Mouse (Mus musculus) limb, embryonic 12.5 days (tissue): Measurements from ENCODE around the gene Bag5. TPM values are rescaled to one million over a fixed set of nuclear protein-coding genes. Genes with fewer than 3 reads are reported as not detected.

ENCODE experiments used
- ATAC-seq: fragments of 200-750 bp; cut with Nextera tagmentation; 2 replicates; pipeline ENCODE4 v1.8.0; 2017; ENCODE audit warnings: low read depth, moderate TSS enrichment; ENCODE audit not compliant: insufficient number of reproducible peaks, insufficient read depth, low FRiP score, low TSS enrichment
- H3K27ac ChIP-seq: fragments of 300-500 bp; sonication (generic); 2 replicates; pipeline ENCODE4 v1.5.1; 2016; ENCODE audit warnings: mild to moderate bottlenecking, moderate library complexity
- H3K27me3 ChIP-seq: fragments of 300-500 bp; sonication (generic); 2 replicates; pipeline ENCODE4 v1.6.1; 2016; ENCODE audit warnings: mild to moderate bottlenecking, moderate library complexity
- H3K36me3 ChIP-seq: fragments of 300-500 bp; sonication (generic); 2 replicates; pipeline ENCODE4 v1.6.1; 2016; ENCODE audit warnings: mild to moderate bottlenecking, moderate library complexity
- H3K4me1 ChIP-seq: fragments of 300-500 bp; sonication (generic); replicated peaks from 2 replicates; pipeline ENCODE4 v1.6.1; 2016
- H3K4me2 ChIP-seq: fragments of 300-500 bp; sonication (generic); 2 replicates; pipeline ENCODE4 v1.6.1; 2016; ENCODE audit warnings: mild to moderate bottlenecking, moderate library complexity
- H3K4me3 ChIP-seq: fragments of 300-500 bp; sonication (generic); replicated peaks from 2 replicates; pipeline ENCODE4 v1.5.1; 2016; ENCODE audit warnings: mild to moderate bottlenecking
- H3K9ac ChIP-seq: fragments of 300-500 bp; sonication (generic); replicated peaks from 2 replicates; pipeline ENCODE4 v1.6.1; 2016; ENCODE audit warnings: mild to moderate bottlenecking, moderate library complexity
- H3K9me3 ChIP-seq: fragments of 300-500 bp; sonication (generic); 2 replicates; pipeline ENCODE4 v1.6.1; 2016; ENCODE audit warnings: mild to moderate bottlenecking, moderate library complexity
- whole genome bisulfite sequencing: fragments of 180-500 bp; shearing (Covaris S2); methylation state at CpG from one replicate; pipeline ENCODE4 v1.1.7; 2016; 5-methylcytosine and 5-hydroxymethylcytosine counted together
- polyA plus RNA-seq: library from polyadenylated mRNA; unstranded; fragments of >200 nt; fragmentation: Nextera tagmentation; extraction: Ambion mirVana; gene quantifications from 2 replicates; pipeline ENCODE4 v1.2.1, GENCODE M21; 2016

Bag5 gene
- polyA plus RNA-seq, 1 experiment from 2014 or later: 60.5 TPM

GRCm38 (mm10) chr12:111696239-111696638 is 16.8 kb downstream of the Bag5 start:
- no peaks in the 10 kb centered on the region for H3K27me3 ChIP-seq
- no peak overlapping the region for H3K27ac ChIP-seq
- no peak overlapping the region for H3K4me3 ChIP-seq
- no peak overlapping the region for H3K9ac ChIP-seq
- no peak for ATAC-seq
- no peak overlapping the region for H3K4me2 ChIP-seq
- WGBS: 31% methylated on average over 6 of the region's 6 CpGs
- H3K4me1 ChIP-seq: peaks cover 26% of the 10 kb centered on the region
- no peaks in the 10 kb centered on the region for H3K9me3 ChIP-seq
- H3K36me3 ChIP-seq: no peaks in the 10 kb centered on the region

GRCm38 (mm10) chr12:111694880-111695804 is 17.9 kb downstream of the Bag5 start:
- H3K4me3 ChIP-seq: no peak overlapping the region
- WGBS: 59% methylated on average over 13 of the region's 13 CpGs
- peaks cover 31% of the 10 kb centered on the region for H3K4me1 ChIP-seq
- no peak overlapping the region for H3K27ac ChIP-seq
- no peaks in the 10 kb centered on the region for H3K36me3 ChIP-seq
- no peak overlapping the region; the same call in 1 of the 2 replicates for H3K9ac ChIP-seq
- ATAC-seq: no peak
- no peaks in the 10 kb centered on the region for H3K27me3 ChIP-seq
- no peak overlapping the region for H3K4me2 ChIP-seq
- H3K9me3 ChIP-seq: no peaks in the 10 kb centered on the region

DNA sequence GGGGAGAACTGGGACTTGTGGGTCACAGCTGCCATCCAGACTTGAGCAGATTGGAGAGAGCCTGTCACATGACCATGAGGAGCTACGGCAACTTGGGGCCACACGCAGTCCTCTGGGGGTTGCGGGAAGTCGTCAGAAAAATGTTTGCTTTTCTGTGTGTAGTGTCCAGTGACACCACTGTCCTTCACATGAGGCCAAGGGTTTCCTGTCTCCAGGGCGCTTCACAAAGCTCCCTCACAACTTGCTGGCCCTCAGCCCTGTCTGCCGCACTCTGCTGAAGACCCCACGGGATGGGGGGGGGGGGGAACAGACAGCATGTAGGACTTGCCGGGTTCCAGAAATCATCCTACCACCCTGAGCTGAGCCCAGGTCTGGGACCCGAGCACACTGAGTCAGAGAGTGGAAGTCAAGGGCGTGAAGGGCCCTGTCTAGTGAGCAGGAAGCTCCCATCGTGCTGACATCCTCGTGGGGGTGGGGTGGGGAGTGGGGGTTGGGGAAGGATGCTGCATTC is 18.7 kb downstream of the Bag5 start:
- peaks cover 31% of the 10 kb centered on the region for H3K4me1 ChIP-seq
- no peak overlapping the region for H3K9ac ChIP-seq
- H3K9me3 ChIP-seq: no peaks in the 10 kb centered on the region
- H3K27ac ChIP-seq: peak overlapping the region; percentile 53; the same call in 1 of the 2 replicates
- no peaks in the 10 kb centered on the region for H3K27me3 ChIP-seq
- H3K4me3 ChIP-seq: no peak overlapping the region
- ATAC-seq: no peak
- H3K4me2 ChIP-seq: peak overlapping the region; percentile 0; the same call in 1 of the 2 replicates
- no peaks in the 10 kb centered on the region for H3K36me3 ChIP-seq
- 26% methylated on average over 12 of the region's 12 CpGs for WGBS

DNA sequence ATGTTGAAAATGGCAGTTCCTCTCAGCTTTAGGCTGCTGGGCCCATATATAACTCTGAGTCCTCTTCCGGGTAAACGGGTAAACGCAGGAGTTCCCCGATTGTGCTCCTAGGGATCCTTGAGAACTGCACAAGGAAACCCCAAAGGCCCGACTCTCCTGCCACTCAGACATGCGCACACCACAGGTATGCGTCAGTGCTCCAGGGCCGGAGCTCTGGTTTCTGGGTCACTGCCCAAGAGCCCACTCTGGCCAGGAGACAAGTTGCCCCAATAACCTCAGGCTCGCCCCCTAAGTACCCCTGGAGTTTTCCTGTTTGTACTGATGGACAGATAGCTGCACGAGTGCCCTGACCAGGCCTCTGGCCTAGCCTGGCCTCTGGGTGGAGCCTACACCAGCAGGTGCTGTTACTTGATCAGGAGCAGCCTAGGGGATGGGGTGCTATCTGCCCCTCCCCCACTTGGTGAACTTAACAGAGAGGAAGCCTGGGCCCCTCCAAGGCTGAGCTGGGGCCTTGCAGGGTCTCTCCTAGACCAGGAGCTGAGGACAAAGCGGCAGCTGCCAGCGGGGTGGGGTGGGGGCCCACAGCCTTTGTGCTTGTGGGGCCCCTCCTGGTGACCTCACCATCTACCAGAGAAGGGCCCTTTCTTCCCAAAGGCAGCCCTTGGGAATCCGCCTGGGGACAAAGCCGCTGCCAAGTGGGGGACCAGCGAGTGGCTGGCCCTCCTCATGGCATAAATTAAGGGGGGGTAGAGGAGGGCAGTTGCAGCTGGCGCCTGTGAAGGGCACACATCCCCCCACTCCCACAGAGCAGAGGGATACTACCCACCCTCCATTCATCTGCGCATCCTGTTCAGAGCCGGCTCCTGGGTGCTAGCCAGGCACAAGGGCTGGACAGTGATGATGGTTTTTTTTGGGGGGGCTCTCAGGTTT is 19.5 kb downstream of the Bag5 start:
- Histone ChIP-seq H3K27ac (peak overlapping the region; percentile 53; the same call in 1 of the 2 replicates), H3K4me1 (peaks cover 31% of the 10 kb centered on the region)

DNA sequence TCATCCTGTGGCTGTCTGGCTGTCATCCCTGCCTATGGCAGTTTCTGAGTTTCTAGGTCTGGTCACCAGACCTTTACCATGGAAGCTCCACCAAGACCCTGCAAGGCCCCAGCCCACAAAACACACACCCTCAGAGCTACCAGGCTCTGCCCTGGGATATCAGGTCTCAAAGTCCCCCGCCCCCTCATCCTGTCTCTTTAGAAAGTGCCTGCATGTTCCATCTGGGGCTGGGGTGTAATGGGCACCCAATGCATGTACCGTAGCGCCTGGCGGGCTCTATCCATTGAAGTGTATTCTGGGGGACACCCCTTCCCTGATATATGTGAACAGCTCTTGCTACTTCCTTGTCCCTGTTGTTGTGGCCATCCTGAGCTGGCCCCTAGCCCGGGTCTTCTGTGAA is 20.2 kb downstream of the Bag5 start:
- WGBS: 80% methylated on average over 5 of the region's 5 CpGs
- Histone ChIP-seq H3K4me1 (peaks cover 31% of the 10 kb centered on the region), H3K4me3 (no peak overlapping the region), H3K4me2 (no peak overlapping the region), H3K27ac (no peak overlapping the region), H3K9me3 (no peaks in the 10 kb centered on the region), H3K9ac (no peak overlapping the region), H3K36me3 (no peaks in the 10 kb centered on the region), H3K27me3 (no peaks in the 10 kb centered on the region)
- ATAC-seq: no peak

More for the DNA sequence above, 19.5 kb downstream of the Bag5 start:
- no peaks in the 10 kb centered on the region for H3K9me3 ChIP-seq
- WGBS: 46% methylated on average over 18 of the region's 18 CpGs
- no peaks in the 10 kb centered on the region for H3K27me3 ChIP-seq
- H3K4me2 ChIP-seq: 0 out of 2 replicates have a peak overlapping the region, but pooled peaks have one; percentile 0
- no peaks in the 10 kb centered on the region for H3K36me3 ChIP-seq
- no peak overlapping the region for H3K4me3 ChIP-seq
- ATAC-seq: peak; percentile 46
- H3K9ac ChIP-seq: no peak overlapping the region; the same call in 1 of the 2 replicates

- Histone ChIP-seq H3K4me1 (peaks cover 31% of the 10 kb centered on the region), H3K9ac (no peak overlapping the region), H3K36me3 (no peaks in the 10 kb centered on the region), H3K4me3 (no peak overlapping the region), H3K9me3 (no peaks in the 10 kb centered on the region), H3K27me3 (no peaks in the 10 kb centered on the region), H3K4me2 (no peak overlapping the region), H3K27ac (peak overlapping the region; percentile 5; the same call in 1 of the 2 replicates)
- 28% methylated on average over 5 of the region's 5 CpGs for WGBS
- no peak for ATAC-seq
These were observed 21.6 kb downstream of the Bag5 start for GRCm38 (mm10) chr12:111691346-111691872.

GRCm38 (mm10) chr12:111689426-111689825 is 23.6 kb downstream of the Bag5 start:
- H3K9ac ChIP-seq: no peak overlapping the region
- WGBS: 85% methylated on average over 11 of the region's 11 CpGs
- H3K4me1 ChIP-seq: peaks cover 23% of the 10 kb centered on the region
- no peak overlapping the region for H3K27ac ChIP-seq
- no peaks in the 10 kb centered on the region for H3K36me3 ChIP-seq
- H3K4me3 ChIP-seq: no peak overlapping the region
- H3K4me2 ChIP-seq: no peak overlapping the region
- H3K9me3 ChIP-seq: no peaks in the 10 kb centered on the region
- H3K27me3 ChIP-seq: no peaks in the 10 kb centered on the region
- ATAC-seq: no peak

DNA sequence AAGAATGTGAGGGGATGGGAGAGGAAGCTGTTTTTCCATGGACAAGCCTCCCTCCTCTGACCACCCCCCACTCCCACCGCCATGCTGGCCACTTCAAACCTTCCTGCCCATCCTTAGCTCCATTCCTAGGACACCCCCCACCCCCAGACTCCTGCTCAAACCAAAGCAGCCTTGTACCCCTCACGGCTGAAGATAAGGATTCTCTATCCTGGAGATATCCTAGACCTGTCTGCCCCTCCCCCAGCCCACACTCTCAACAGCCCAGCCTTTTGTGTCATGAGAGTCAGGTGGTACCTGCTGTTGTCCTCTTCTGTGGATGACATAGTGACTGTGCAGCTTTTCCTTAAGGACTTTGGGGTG is 25.0 kb downstream of the Bag5 start:
- H3K27ac ChIP-seq: no peak overlapping the region

DNA sequence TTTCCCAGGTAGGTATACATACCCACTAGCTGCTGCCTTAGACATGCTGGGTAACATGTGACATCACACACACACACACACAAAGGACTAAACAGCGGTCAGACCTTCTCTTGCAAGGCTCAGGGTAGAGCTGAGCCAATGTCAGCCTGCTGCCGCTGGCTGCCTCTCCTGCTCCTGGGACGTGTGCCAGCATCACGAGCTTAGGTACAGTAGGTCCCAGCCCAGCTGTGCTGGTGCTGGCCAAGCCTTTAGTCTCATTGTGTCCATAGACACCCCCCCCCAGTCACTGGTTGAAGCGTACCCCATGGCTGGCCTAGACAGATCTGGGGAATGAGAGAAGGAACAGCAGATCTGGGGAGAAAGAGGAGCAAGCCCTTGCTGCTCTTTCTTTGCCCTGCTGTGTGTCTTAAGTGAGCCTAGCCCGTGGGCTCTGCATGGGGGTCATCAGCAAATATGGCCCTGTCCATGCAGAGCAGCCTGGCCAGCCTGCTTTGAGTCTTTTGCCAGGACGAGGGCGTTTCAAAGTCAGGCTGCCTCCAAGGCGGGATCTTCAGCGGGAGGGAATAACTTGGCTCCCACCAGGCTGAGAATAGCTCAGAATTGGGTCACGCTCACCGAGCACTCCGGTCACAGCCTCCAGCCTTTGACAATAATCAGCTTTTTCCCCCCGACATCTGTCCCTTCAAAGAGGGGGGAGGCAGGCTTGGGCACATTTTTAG is 25.5 kb downstream of the Bag5 start:
- no peak for ATAC-seq
- no peak overlapping the region for H3K4me2 ChIP-seq
- no peaks in the 10 kb centered on the region for H3K9me3 ChIP-seq
- H3K9ac ChIP-seq: no peak overlapping the region
- peaks cover 16% of the 10 kb centered on the region; the same call in 1 of the 2 replicates for H3K36me3 ChIP-seq
- H3K4me1 ChIP-seq: peaks cover 11% of the 10 kb centered on the region
- no peaks in the 10 kb centered on the region for H3K27me3 ChIP-seq
- no peak overlapping the region for H3K27ac ChIP-seq
- no peak overlapping the region for H3K4me3 ChIP-seq
- 47% methylated on average over 14 of the region's 14 CpGs for WGBS

More for the DNA sequence above, 25.0 kb downstream of the Bag5 start:
- 53% methylated on average over 2 of the region's 2 CpGs for WGBS
- H3K27me3 ChIP-seq: no peaks in the 10 kb centered on the region
- no peak for ATAC-seq
- H3K9ac ChIP-seq: no peak overlapping the region
- H3K4me2 ChIP-seq: no peak overlapping the region
- no peak overlapping the region for H3K4me3 ChIP-seq
- H3K9me3 ChIP-seq: no peaks in the 10 kb centered on the region
- peaks cover 11% of the 10 kb centered on the region for H3K4me1 ChIP-seq
- H3K36me3 ChIP-seq: peaks cover 12% of the 10 kb centered on the region; the same call in 1 of the 2 replicates

GRCm38 (mm10) chr12:111686390-111686789 is 26.7 kb downstream of the Bag5 start:
- Histone ChIP-seq H3K4me2 (no peak overlapping the region), H3K9me3 (no peaks in the 10 kb centered on the region), H3K4me3 (no peak overlapping the region), H3K27ac (no peak overlapping the region), H3K4me1 (peaks cover 6% of the 10 kb centered on the region), H3K27me3 (no peaks in the 10 kb centered on the region), H3K36me3 (peaks cover 25% of the 10 kb centered on the region; the same call in 1 of the 2 replicates), H3K9ac (no peak overlapping the region)
- 72% methylated on average over 4 of the region's 4 CpGs for WGBS
- ATAC-seq: no peak
